Mouse (Mus musculus) left cerebral cortex, adult 2 months (tissue): Measurements from ENCODE around the gene Sox6. TPM values are rescaled to one million over a fixed set of nuclear protein-coding genes. Genes with fewer than 3 reads are reported as not detected.

ENCODE experiments used
- DNase-seq, 2 experiments: peaks; one replicate each; pipeline ENCODE4 v3.0.0; 2021 to 2022; ENCODE audit warnings: low spot score in 2 of 2, mixed read lengths in 1 of 2; ENCODE audit errors: extremely low spot score in 1 of 2
- H3K27ac ChIP-seq: fragments of 200-600 bp; 2 replicates; pipeline ENCODE4 v1.8.1; 2022
- H3K4me3 ChIP-seq: fragments of 200-600 bp; 2 replicates; pipeline ENCODE4 v1.8.1; 2022
- CTCF ChIP-seq: fragments of 200-600 bp; IDR thresholded peaks from 2 replicates; pipeline ENCODE4 v1.8.1; 2022; ENCODE audit warnings: antibody characterized with exemption, mild to moderate bottlenecking, moderate library complexity
- intact Hi-C: fragments of 180-260 bp; cut with DNase I; formaldehyde crosslinking; loops from one replicate; pipeline ENCODE4 v1.15.1; 2025
- total RNA-seq, 2 experiments: library from RNA; stranded (reverse); gene quantifications; 2 replicates each; pipeline ENCODE4 v1.2.3; 2021

Gene Sox6
- total RNA-seq, 2 experiments from 2014 or later: 29.7 to 32.7 TPM

DNA sequence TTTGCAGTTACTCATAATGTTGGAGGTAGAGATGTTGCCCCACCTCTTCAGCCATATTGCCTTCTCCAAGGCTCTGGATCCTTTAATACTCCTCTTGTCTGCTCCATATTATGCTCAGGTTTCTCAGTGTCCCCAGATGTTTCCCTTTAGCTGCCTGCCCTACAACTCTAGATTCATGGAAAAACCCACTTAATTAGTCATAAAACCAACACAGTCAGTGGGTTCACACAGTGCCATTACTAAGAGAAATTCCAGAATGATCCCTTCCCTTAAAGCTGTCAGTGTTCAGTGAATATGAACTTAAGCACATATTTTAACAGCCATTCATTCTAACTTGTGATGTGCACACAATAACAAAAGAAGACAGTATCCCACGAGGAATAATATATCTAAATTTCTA, 101.7 kb downstream of the Sox6 start:
- no peak overlapping the region for H3K27ac ChIP-seq
- intact Hi-C loops: no loop called here
- no peak for TF ChIP-seq CTCF
- no peak for DNase-seq
- no peak overlapping the region for H3K4me3 ChIP-seq

GRCm38 (mm10) chr7:115915338-115915737, 123.3 kb downstream of the Sox6 start:
- no peak for TF ChIP-seq CTCF
- DNase-seq: no peak
- H3K27ac ChIP-seq: no peak overlapping the region
- intact Hi-C loops: no loop called here
- H3K4me3 ChIP-seq: no peak overlapping the region

DNA sequence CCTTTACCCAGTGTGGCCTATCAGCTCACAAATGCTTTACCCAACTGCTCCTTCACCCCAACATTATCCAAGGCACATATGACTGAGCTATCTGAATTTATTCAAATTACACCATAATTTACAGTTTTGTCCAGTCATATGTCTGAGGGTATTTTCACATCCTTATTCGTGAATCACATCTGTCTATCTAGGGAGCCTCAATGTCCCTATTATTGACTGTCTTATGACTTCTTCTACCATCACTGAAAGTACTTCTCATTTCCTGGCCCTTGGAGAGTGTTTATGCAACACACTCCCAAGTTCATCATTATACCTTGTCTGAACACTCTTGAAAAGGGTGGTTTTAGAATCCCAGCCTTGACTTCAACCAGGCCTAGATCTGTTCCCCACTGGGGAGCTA, 128.3 kb downstream of the Sox6 start:
- H3K27ac ChIP-seq: no peak overlapping the region
- no peak for TF ChIP-seq CTCF
- DNase-seq: no peak

GRCm38 (mm10) chr7:115904798-115905207, 133.8 kb downstream of the Sox6 start:
- no peak overlapping the region for H3K4me3 ChIP-seq

More for the DNA sequence above, 128.3 kb downstream of the Sox6 start:
- no peak overlapping the region for H3K4me3 ChIP-seq
- intact Hi-C loops: no loop called here

GRCm38 (mm10) chr7:115903931-115904797, 134.4 kb downstream of the Sox6 start:
- TF ChIP-seq CTCF: no peak
- intact Hi-C loops: no loop called here

More at GRCm38 (mm10) chr7:115904798-115905207, 133.8 kb downstream of the Sox6 start:
- intact Hi-C loops: no loop called here
- DNase-seq: no peak
- no peak overlapping the region for H3K27ac ChIP-seq
- TF ChIP-seq CTCF: no peak

GRCm38 (mm10) chr7:115903368-115903767, 135.2 kb downstream of the Sox6 start:
- Histone ChIP-seq H3K4me3 (no peak overlapping the region), H3K27ac (no peak overlapping the region)
- intact Hi-C loops: no loop called here
- no peak for DNase-seq
- TF ChIP-seq CTCF: no peak

More at GRCm38 (mm10) chr7:115903931-115904797, 134.4 kb downstream of the Sox6 start:
- DNase-seq: no peak
- Histone ChIP-seq H3K4me3 (no peak overlapping the region), H3K27ac (no peak overlapping the region)

DNA sequence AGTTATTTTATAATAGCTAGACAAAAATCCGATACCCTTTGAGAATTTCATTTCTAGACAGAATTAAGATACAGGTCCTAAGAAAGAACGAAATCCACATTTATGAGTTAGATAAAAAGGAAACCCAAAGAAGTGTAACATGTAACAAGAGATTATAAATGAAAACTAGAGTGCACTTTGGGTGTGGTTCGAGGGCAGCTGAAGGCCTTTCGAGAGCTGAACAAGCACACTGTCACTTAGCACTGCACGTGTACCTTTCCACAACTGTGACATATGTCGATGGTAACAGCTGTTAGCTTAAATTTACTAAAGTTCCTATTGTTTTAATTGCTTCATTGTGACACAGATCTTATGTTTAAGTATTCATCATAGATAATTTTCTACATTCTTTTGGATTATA, 142.8 kb downstream of the Sox6 start:
- H3K27ac ChIP-seq: no peak overlapping the region
- no peak for TF ChIP-seq CTCF
- H3K4me3 ChIP-seq: no peak overlapping the region
- intact Hi-C loops: no loop called here
- no peak for DNase-seq

DNA sequence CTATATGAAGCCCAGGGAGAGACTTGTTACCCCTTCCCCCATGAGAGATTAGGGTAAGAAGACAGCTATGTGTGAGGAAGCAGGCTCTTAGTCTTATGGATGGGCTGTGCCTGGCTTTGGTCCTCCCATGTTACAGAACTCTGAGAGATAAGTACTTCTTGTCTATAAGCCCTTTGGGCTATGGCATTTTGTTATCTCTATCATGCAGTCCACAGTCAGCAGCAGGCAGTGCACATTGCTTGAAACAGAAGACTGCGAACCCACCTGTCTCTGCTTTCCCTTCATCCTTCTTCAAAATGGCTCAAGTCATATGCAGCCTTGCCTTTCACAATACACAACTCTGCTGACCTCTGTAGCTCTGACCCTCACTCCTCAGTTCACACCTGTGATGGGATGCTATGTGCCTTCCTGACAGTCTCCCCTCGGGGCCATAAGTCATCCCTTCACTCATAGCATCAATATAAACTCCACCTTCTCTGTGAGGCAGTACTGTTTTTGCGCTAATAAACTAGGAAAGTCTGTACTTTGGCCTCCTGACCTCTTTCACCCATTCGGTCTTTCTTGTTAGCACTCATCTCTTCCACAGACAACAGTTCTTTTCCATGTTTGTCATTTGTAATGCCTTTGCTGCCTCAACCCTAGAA, 143.4 kb downstream of the Sox6 start:
- no peak for DNase-seq
- TF ChIP-seq CTCF: no peak
- intact Hi-C loops: no loop called here
- H3K4me3 ChIP-seq: no peak overlapping the region
- no peak overlapping the region for H3K27ac ChIP-seq

DNA sequence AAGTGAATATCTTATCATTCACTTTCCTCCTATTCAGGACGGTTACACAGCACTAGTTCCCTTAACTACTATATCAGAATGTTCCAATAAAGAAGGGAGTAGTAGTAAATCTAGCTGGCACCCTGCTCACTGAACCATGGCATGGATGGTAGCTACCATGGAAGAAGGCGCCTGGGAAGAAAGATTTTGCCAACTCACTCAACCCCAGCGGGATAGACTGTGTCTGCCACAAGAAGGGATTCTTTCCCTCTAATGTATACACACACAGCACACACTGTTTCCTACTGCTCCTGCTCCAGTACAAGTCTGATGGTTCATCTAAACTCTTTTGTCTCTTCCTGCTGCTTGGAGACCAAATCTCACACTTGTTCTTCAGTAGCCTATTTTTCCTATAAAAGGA, 147.1 kb downstream of the Sox6 start:
- TF ChIP-seq CTCF: no peak
- Histone ChIP-seq H3K27ac (no peak overlapping the region), H3K4me3 (no peak overlapping the region)
- intact Hi-C loops: no loop called here
- no peak for DNase-seq

DNA sequence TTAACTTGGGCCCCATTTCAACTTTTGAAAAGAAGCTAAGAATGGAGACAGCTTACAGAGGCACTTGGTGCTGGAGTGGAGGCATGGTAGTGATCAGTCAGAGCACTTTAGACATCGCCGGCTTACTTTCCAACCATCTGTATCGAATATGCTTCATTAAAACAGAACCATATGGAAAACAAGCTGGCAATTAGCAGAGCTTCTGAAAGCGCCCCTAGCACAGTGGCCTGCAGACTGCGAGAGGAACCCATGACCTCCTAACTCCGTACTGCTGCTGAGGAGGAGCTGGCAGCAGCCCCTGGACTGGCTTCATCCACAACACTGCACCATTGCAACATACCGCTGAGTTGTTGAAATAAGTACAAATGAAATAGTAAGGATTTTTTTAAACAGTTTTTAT, 148.7 kb downstream of the Sox6 start:
- Histone ChIP-seq H3K27ac (no peak overlapping the region), H3K4me3 (no peak overlapping the region)
- no peak for TF ChIP-seq CTCF
- intact Hi-C loops: no loop called here
- no peak for DNase-seq

- intact Hi-C loops: no loop called here
- Histone ChIP-seq H3K27ac (no peak overlapping the region), H3K4me3 (no peak overlapping the region)
- DNase-seq: no peak
- TF ChIP-seq CTCF: no peak
These were observed 150.0 kb downstream of the Sox6 start for GRCm38 (mm10) chr7:115888561-115888960.

- intact Hi-C loops: no loop called here
- no peak for TF ChIP-seq CTCF
- no peak overlapping the region for H3K27ac ChIP-seq
- no peak overlapping the region for H3K4me3 ChIP-seq
- DNase-seq: no peak
These were observed 150.5 kb downstream of the Sox6 start for GRCm38 (mm10) chr7:115888120-115888519.
